Mouse (Mus musculus) CH12.LX (cell line): ENCODE results near the gene Cacnb3. TPM values are rescaled to one million over a fixed set of nuclear protein-coding genes. Genes with fewer than 3 reads are reported as not detected.

Source experiments
- DNase-seq: peaks from one replicate; pipeline ENCODE4 v3.0.0-alpha.2; 2013; ENCODE audit errors: extremely low read depth
- H3K27ac ChIP-seq: 2 replicates; pipeline ENCODE4 v1.5.1; 2012; ENCODE audit warnings: low read depth, mild to moderate bottlenecking, control low read depth, moderate library complexity; ENCODE audit not compliant: insufficient read depth
- H3K27me3 ChIP-seq: replicated peaks from 2 replicates; pipeline ENCODE3; 2012; ENCODE audit warnings: inconsistent platforms
- H3K36me3 ChIP-seq, 2 experiments: replicated peaks in 1 of 2; 2 replicates each; pipeline versions ENCODE3 to v1.6.1; 2012; ENCODE audit warnings: inconsistent platforms in 1 of 2, low read length in 1 of 2, mild to moderate bottlenecking in 1 of 2, mixed read lengths in 1 of 2, moderate library complexity in 1 of 2; ENCODE audit not compliant: control insufficient read depth in 1 of 2, insufficient read depth in 1 of 2
- H3K4me1 ChIP-seq, 2 experiments: 2 replicates each; pipeline ENCODE4 v1.6.1; 2012; ENCODE audit warnings: inconsistent platforms in 1 of 2, moderate library complexity in 1 of 2; ENCODE audit not compliant: insufficient read depth in 2 of 2, control insufficient read depth in 1 of 2
- H3K4me2 ChIP-seq: 2 replicates; pipeline ENCODE4 v1.6.1; 2012; ENCODE audit warnings: low read depth, mild to moderate bottlenecking, control low read depth; ENCODE audit not compliant: poor library complexity, insufficient read depth, severe bottlenecking
- H3K4me3 ChIP-seq, 3 experiments: fragments of 150-350 bp in 1 of 3; sonication (generic) in 1 of 3; replicated peaks in 1 of 3; 2 replicates each; pipeline versions ENCODE3 to v1.5.1; 2011 to 2012; ENCODE audit warnings: low read depth in 2 of 3, low read length in 2 of 3, mild to moderate bottlenecking in 2 of 3, moderate library complexity in 2 of 3, control low read depth in 1 of 3, improper control_type of control experiment in 1 of 3, inconsistent platforms in 1 of 3, mixed read lengths in 1 of 3; ENCODE audit not compliant: poor library complexity in 1 of 3
- H3K79me2 ChIP-seq: replicated peaks from 2 replicates; pipeline ENCODE4 v1.6.1; 2012; ENCODE audit warnings: mild to moderate bottlenecking, moderate library complexity; ENCODE audit not compliant: control insufficient read depth, poor library complexity, insufficient read depth, severe bottlenecking; ENCODE audit errors: extremely low read depth
- H3K9ac ChIP-seq: 2 replicates; pipeline ENCODE4 v1.6.1; 2012; ENCODE audit warnings: low read depth, mild to moderate bottlenecking, control low read depth, moderate library complexity; ENCODE audit not compliant: insufficient read depth
- H3K9me3 ChIP-seq: replicated peaks from 2 replicates; pipeline ENCODE3; 2012; ENCODE audit warnings: low read length, inconsistent platforms, mixed read lengths
- CTCF ChIP-seq, 2 experiments: IDR thresholded peaks in 1 of 2; conservative IDR thresholded peaks in 1 of 2; 2 replicates each; pipeline ENCODE4 v1.5.1; 2011 to 2012; ENCODE audit warnings: low read depth in 2 of 2, low read length in 2 of 2, improper control_type of control experiment in 1 of 2, inconsistent platforms in 1 of 2, mild to moderate bottlenecking in 1 of 2, moderate library complexity in 1 of 2
- EP300 ChIP-seq: IDR thresholded peaks from 2 replicates; pipeline ENCODE4 v1.6.1; 2011; ENCODE audit warnings: low read length, improper control_type of control experiment
- HCFC1 ChIP-seq: IDR thresholded peaks from 2 replicates; pipeline ENCODE4 v1.6.1; 2012; ENCODE audit warnings: low read depth, mild to moderate bottlenecking, inconsistent platforms, low read length, improper control_type of control experiment
- MAX ChIP-seq: IDR thresholded peaks from 2 replicates; pipeline ENCODE4 v1.6.1; 2011; ENCODE audit warnings: low read length, improper control_type of control experiment
- MEF2A ChIP-seq: IDR thresholded peaks from 2 replicates; pipeline ENCODE4 v1.6.1; 2014; ENCODE audit warnings: low read depth, mild to moderate bottlenecking, inconsistent platforms, low read length, improper control_type of control experiment, borderline replicate concordance
- POLR2A ChIP-seq: IDR thresholded peaks from 2 replicates; pipeline ENCODE4 v1.6.1; 2011; ENCODE audit warnings: low read depth, mild to moderate bottlenecking, improper control_type of control experiment, low read length
- RAD21 ChIP-seq: IDR thresholded peaks from 2 replicates; pipeline ENCODE4 v1.6.1; 2011; ENCODE audit warnings: low read depth, mild to moderate bottlenecking, low read length, improper control_type of control experiment, moderate library complexity
- RCOR1 ChIP-seq: conservative IDR thresholded peaks from 2 replicates; pipeline ENCODE4 v1.6.1; 2012; ENCODE audit warnings: low read depth, mild to moderate bottlenecking, inconsistent platforms, low read length, improper control_type of control experiment
- SIN3A ChIP-seq: IDR thresholded peaks from 2 replicates; pipeline ENCODE4 v1.6.1; 2012; ENCODE audit warnings: low read length, improper control_type of control experiment, inconsistent platforms
- SMC3 ChIP-seq: IDR thresholded peaks from 2 replicates; pipeline ENCODE4 v1.6.1; 2011; ENCODE audit warnings: low read depth, low read length, improper control_type of control experiment
- TCF12 ChIP-seq: IDR thresholded peaks from 2 replicates; pipeline ENCODE4 v1.6.1; 2014; ENCODE audit warnings: low read depth, mild to moderate bottlenecking, inconsistent platforms, low read length, improper control_type of control experiment
- UBTF ChIP-seq: IDR thresholded peaks from 2 replicates; pipeline ENCODE4 v1.6.1; 2012; ENCODE audit warnings: low read depth, mild to moderate bottlenecking, inconsistent platforms, low read length, improper control_type of control experiment, moderate library complexity
- ZNF384 ChIP-seq: IDR thresholded peaks from 2 replicates; pipeline ENCODE4 v1.6.1; 2012; ENCODE audit warnings: low read depth, low read length, improper control_type of control experiment, inconsistent platforms
- dilution Hi-C: fragments of 300-500 bp; cut with MboI; formaldehyde crosslinking; loops from 2 replicates; pipeline ENCODE4 v1.14.3; 2020; ENCODE audit warnings: low sequenced_read_pairs; ENCODE audit not compliant: extremely low pct_unique_long_range_greater_than_20kb, extremely low pct_ligation_motif_present
- in situ Hi-C: fragments of 300-500 bp; cut with MboI; formaldehyde crosslinking; loops from 3 replicates; pipeline ENCODE4 v1.14.3; 2019; ENCODE audit warnings: low sequenced_read_pairs, low pct_ligation_motif_present, low pct_unique_long_range_greater_than_20kb, mixed read lengths
- polyA plus RNA-seq: library from polyadenylated mRNA; unstranded; fragments of >175 nt; gene quantifications from 2 replicates; pipeline ENCODE4 v1.2.1, GENCODE M21; 2012; ENCODE audit warnings: low read depth; ENCODE audit not compliant: insufficient read length
- total RNA-seq, 2 experiments: library from RNA; depleted of rRNA; stranded (reverse); fragments of 300-350 nt in 1 of 2; fragments of >200 nt in 1 of 2; gene quantifications; 2 replicates each; pipeline ENCODE4 v1.2.3; 2012 to 2014

Cacnb3 gene
- total and polyA plus RNA-seq, 3 experiments, result 2.5 to 7.0 (median 4.3) TPM

GRCm38 (mm10) chr15:98664042-98664907 is 33.6 kb downstream of the Cacnb3 start:
- DNase-seq, result peak; percentile 65
- TF ChIP-seq CTCF (conservative IDR thresholded peaks at IDR 0.05 in 1 of 2, IDR thresholded peaks at IDR 0.05 in 1 of 2; ENCODE audit: low read depth in 2 of 2, low read length in 2 of 2) (peak in 1 of 2 experiments; percentile 86; a peak in 2 of 4 replicates), ZNF384 (peak; percentile 89), SMC3 (peak; percentile 66), RAD21 (peak; percentile 76), TCF12 (no peak)

GRCm38 (mm10) chr15:98672592-98672991 is 42.0 kb downstream of the Cacnb3 start:
- no peak for TF ChIP-seq SMC3
- no peak for TF ChIP-seq POLR2A
- TF ChIP-seq SIN3A, result no peak
- no peak for TF ChIP-seq RCOR1
- no peak for TF ChIP-seq UBTF
- no peak for TF ChIP-seq MEF2A
- no peak for TF ChIP-seq HCFC1
- no peak for TF ChIP-seq MAX
- no peak for TF ChIP-seq EP300
- in situ Hi-C loops (loop anchor here (5.0 kb wide), 1 partner anchor 35 kb away; the partner anchor contains the start of gene Ccdc65), dilution Hi-C loops (no loop called here)
- Histone ChIP-seq H3K36me3 (peaks cover 6 to 50% of the 10 kb centered on the region in 2 experiments), H3K9me3 (no peaks in the 10 kb centered on the region), H3K4me3 (no peak overlapping the region), H3K4me1 (peaks cover 10 to 25% of the 10 kb centered on the region in 2 experiments), H3K4me2 (no peak overlapping the region), H3K27ac (no peak overlapping the region), H3K9ac (no peak overlapping the region), H3K79me2 (no peaks in the 10 kb centered on the region), H3K27me3 (no peaks in the 10 kb centered on the region)
- no peak for DNase-seq

More at GRCm38 (mm10) chr15:98664042-98664907, 33.6 kb downstream of the Cacnb3 start:
- no peak overlapping the region for H3K4me3 ChIP-seq
- H3K36me3 ChIP-seq, result peaks cover 7 to 22% of the 10 kb centered on the region in 2 experiments
- peaks cover 26% of the 10 kb centered on the region for H3K79me2 ChIP-seq
- H3K9me3 ChIP-seq, result no peaks in the 10 kb centered on the region
- H3K27ac ChIP-seq, result no peak overlapping the region
- H3K4me1 ChIP-seq, result peaks cover 7 to 20% of the 10 kb centered on the region in 2 experiments
- no peaks in the 10 kb centered on the region for H3K27me3 ChIP-seq
- in situ Hi-C loops, result no loop called here
- peak overlapping the region; percentile 69 for H3K4me2 ChIP-seq
- peak overlapping the region; percentile 58; the same call in 1 of the 2 replicates for H3K9ac ChIP-seq
- dilution Hi-C loops, result no loop called here
